Mouse (Mus musculus) kidney, adult 2 months (tissue): Measurements from ENCODE around the gene Banp.

Experiments used
- CTCF ChIP-seq: fragments of 200-500 bp; conservative IDR thresholded peaks from 2 replicates; pipeline ENCODE4 v1.5.1; 2011; ENCODE audit warnings: low read depth, mild to moderate bottlenecking, control low read depth, low read length, moderate library complexity, mixed read lengths; ENCODE audit not compliant: insufficient read depth, insufficient read length
- POLR2A ChIP-seq: fragments of 200-500 bp; IDR thresholded peaks from one replicate; pipeline ENCODE4 v1.6.1; 2011; ENCODE audit warnings: low read depth, low read length, control low read depth

DNA sequence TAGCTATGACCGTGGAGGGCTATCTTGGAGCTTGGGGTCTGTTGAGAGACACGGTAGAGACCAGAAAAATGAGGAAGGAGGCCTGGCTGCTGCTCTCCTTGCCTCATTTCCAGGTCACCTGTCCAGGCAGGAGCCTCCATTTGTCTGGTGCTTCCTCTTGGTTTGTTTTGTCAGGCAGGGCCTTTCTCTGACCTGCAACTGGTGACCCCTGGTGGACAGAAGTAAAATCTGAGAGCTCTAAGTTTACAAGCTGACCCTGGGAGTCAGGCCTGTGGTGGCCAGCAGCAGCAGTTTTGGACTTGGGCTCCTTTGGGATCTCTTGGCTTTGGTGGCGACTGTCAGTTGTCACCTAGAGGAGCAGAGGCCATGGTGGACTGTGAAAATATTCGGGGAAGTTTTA lies 15.0 kb upstream of the Banp start:
- peak; percentile 55 for TF ChIP-seq CTCF
- no peak for TF ChIP-seq POLR2A
